Mouse (Mus musculus) lung, postnatal 0 days (tissue): ENCODE results near the gene Apbb1. TPM values are rescaled to one million over a fixed set of nuclear protein-coding genes. Genes with fewer than 3 reads are reported as not detected.

Experiments used
- ATAC-seq: fragments of 200-750 bp; cut with Nextera tagmentation; 2 replicates; pipeline ENCODE4 v1.8.0; 2017; ENCODE audit warnings: moderate library complexity
- DNase-seq: peaks from one replicate; pipeline ENCODE4 v3.0.0-alpha.2; 2016; ENCODE audit warnings: low spot score
- H3K27ac ChIP-seq: fragments of 300-500 bp; sonication (generic); 2 replicates; pipeline ENCODE4 v1.5.1; 2014; ENCODE audit warnings: antibody characterized with exemption, mild to moderate bottlenecking, low read length, mixed read lengths
- H3K27me3 ChIP-seq: fragments of 300-500 bp; sonication (generic); replicated peaks from 2 replicates; pipeline ENCODE4 v1.6.1; 2014; ENCODE audit warnings: low read length, mixed read lengths; ENCODE audit not compliant: insufficient read depth
- H3K36me3 ChIP-seq: fragments of 300-500 bp; sonication (generic); 2 replicates; pipeline ENCODE4 v1.6.1; 2014; ENCODE audit warnings: low read length, mixed read lengths; ENCODE audit not compliant: insufficient read depth
- H3K4me1 ChIP-seq: fragments of 300-500 bp; sonication (generic); 2 replicates; pipeline ENCODE4 v1.6.1; 2014; ENCODE audit warnings: antibody characterized with exemption, low read depth, low read length, mixed read lengths; ENCODE audit not compliant: insufficient read depth
- H3K4me2 ChIP-seq: fragments of 300-500 bp; sonication (generic); replicated peaks from 2 replicates; pipeline ENCODE4 v1.6.1; 2014; ENCODE audit warnings: low read depth, mild to moderate bottlenecking, low read length, moderate library complexity, mixed read lengths
- H3K4me3 ChIP-seq: fragments of 300-500 bp; sonication (generic); 2 replicates; pipeline ENCODE4 v1.5.1; 2014; ENCODE audit warnings: low read depth, low read length
- H3K9ac ChIP-seq: fragments of 300-500 bp; sonication (generic); replicated peaks from 2 replicates; pipeline ENCODE4 v1.6.1; 2014; ENCODE audit warnings: low read depth, mild to moderate bottlenecking
- H3K9me3 ChIP-seq: fragments of 300-500 bp; sonication (generic); 2 replicates; pipeline ENCODE4 v1.6.1; 2016; ENCODE audit warnings: low read length, mixed read lengths
- CTCF ChIP-seq: IDR thresholded peaks from 2 replicates; pipeline ENCODE4 v1.5.1; 2016; ENCODE audit warnings: antibody characterized with exemption, mild to moderate bottlenecking
- EP300 ChIP-seq: IDR thresholded peaks from 2 replicates; pipeline ENCODE4 v1.6.1; 2016; ENCODE audit warnings: antibody characterized with exemption, mild to moderate bottlenecking, control low read depth
- WGBS: fragments of 180-500 bp; shearing (Covaris S2); extraction: QIAGEN DNeasy Blood & Tissue Kit; methylation state at CpG from one replicate; pipeline ENCODE4 v1.1.7; 2014; 5-methylcytosine and 5-hydroxymethylcytosine counted together
- polyA plus RNA-seq: library from polyadenylated mRNA; unstranded; fragments of >200 nt; fragmentation: Nextera tagmentation; extraction: Ambion mirVana; gene quantifications from 2 replicates; pipeline ENCODE4 v1.2.1, GENCODE M21; 2015

Apbb1 gene
- polyA plus RNA-seq, 1 experiment from 2014 or later: 77.6 TPM

DNA sequence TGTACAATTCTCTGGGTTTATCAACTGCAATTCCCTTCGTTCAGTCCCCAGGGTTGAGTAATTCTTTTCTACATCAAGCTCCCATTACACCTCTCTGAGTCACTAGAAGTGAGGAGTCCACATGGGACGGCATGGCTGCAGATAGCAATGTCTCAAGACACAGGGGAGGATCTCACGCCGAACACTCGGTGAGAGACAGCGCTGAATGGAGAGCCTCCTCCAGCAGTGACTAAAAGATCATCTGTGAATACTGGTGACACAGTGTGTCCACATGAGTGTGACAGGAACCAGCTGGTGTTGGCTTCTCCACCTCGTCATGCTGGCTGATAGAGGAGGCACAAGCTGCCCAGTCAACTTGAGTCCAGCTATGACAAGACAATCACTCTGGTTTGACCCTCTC lies 33.5 kb downstream of the Apbb1 start:
- WGBS: 49% methylated on average over 7 of the region's 7 CpGs
- ATAC-seq: peak; percentile 62

DNA sequence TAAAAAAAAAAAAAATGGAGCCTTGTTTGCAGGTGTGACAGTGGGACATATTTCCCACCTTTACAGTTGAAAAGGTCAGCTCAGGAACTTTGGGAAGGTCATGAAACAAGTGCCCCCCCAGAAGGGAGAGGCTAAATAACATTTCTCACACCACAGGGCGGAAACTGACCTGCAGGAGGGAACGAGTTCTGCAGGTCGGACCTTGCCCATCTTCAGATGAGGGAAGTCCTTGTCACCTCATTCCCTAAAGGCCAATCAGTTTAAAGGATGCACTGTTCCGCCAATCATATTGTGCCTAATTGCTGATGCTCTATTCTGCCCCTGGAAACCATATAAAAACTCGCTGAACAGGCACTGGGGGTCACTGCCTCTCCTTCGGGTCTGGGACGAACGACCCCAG lies 35.5 kb downstream of the Apbb1 start:
- H3K9ac ChIP-seq: no peak overlapping the region
- DNase-seq (no peak), ATAC-seq (no peak)
- no peaks in the 10 kb centered on the region for H3K9me3 ChIP-seq
- TF ChIP-seq EP300 (no peak), CTCF (no peak)
- no peak overlapping the region for H3K4me2 ChIP-seq
- H3K27me3 ChIP-seq: no peaks in the 10 kb centered on the region
- no peak overlapping the region for H3K27ac ChIP-seq
- no peak overlapping the region for H3K4me3 ChIP-seq
- H3K36me3 ChIP-seq: no peaks in the 10 kb centered on the region
- H3K4me1 ChIP-seq: no peaks in the 10 kb centered on the region
- 66% methylated on average over 8 of the region's 8 CpGs for WGBS

More for the DNA sequence above, 33.5 kb downstream of the Apbb1 start:
- DNase-seq: peak; percentile 23
- Histone ChIP-seq H3K4me2 (no peak overlapping the region), H3K9me3 (no peaks in the 10 kb centered on the region), H3K27me3 (no peaks in the 10 kb centered on the region), H3K4me3 (no peak overlapping the region), H3K36me3 (no peaks in the 10 kb centered on the region), H3K4me1 (no peaks in the 10 kb centered on the region), H3K27ac (no peak overlapping the region), H3K9ac (no peak overlapping the region)
- no peak for TF ChIP-seq CTCF
- no peak for TF ChIP-seq EP300

DNA sequence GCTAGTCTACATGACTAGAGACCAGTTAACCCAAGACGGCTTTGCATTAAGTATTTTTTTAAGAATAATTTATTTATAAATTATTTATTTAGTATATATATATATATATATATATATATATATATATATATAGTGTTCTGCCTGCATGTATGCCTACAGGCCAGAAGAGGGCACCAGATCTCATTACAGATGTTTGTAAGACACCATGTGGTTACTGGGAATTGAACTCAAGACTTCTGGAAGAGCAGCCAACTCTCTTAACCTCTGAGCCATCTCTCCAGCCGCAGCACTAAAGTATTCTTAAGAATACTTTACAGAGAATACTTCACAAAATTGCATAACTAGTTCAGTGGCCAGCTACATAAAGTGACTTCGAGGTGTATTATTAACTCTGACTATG lies 47.3 kb downstream of the Apbb1 start:
- TF ChIP-seq CTCF: peak; percentile 54
- no peak for TF ChIP-seq EP300
- Histone ChIP-seq H3K9ac (no peak overlapping the region), H3K27me3 (no peaks in the 10 kb centered on the region), H3K4me2 (no peak overlapping the region), H3K4me3 (no peak overlapping the region), H3K27ac (no peak overlapping the region), H3K36me3 (no peaks in the 10 kb centered on the region), H3K4me1 (no peaks in the 10 kb centered on the region), H3K9me3 (no peaks in the 10 kb centered on the region)
- ATAC-seq (peak; percentile 32; the same call in 1 of the 2 replicates), DNase-seq (peak; percentile 59)
- 58% methylated on average over 3 of the region's 3 CpGs for WGBS

DNA sequence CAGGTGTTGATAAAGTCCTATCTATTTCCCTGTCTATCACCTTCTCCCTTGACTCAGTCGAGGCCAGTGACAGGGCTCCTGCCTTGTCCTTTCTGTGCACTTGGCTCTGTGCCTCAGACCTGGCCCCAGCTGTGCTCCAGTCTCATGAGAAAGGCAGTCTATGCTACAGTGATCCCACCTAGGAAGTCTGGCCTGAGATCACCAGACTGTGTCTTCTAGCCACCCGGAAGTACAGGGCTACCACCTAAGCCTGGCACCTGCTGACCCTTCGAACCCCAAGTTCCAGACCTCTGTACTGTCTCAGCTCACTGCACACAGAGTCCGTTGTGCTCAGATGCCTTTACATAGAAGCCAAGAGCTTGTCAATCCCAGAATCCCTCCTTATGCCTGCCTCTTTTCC lies 53.4 kb downstream of the Apbb1 start:
- TF ChIP-seq EP300 (no peak), CTCF (no peak)
- Histone ChIP-seq H3K36me3 (no peaks in the 10 kb centered on the region), H3K27me3 (no peaks in the 10 kb centered on the region), H3K27ac (no peak overlapping the region), H3K4me2 (no peak overlapping the region), H3K4me3 (no peak overlapping the region), H3K9me3 (no peaks in the 10 kb centered on the region), H3K9ac (no peak overlapping the region), H3K4me1 (no peaks in the 10 kb centered on the region)
- ATAC-seq: no peak
- WGBS: 69% methylated on average over 4 of the region's 4 CpGs
- no peak for DNase-seq

DNA sequence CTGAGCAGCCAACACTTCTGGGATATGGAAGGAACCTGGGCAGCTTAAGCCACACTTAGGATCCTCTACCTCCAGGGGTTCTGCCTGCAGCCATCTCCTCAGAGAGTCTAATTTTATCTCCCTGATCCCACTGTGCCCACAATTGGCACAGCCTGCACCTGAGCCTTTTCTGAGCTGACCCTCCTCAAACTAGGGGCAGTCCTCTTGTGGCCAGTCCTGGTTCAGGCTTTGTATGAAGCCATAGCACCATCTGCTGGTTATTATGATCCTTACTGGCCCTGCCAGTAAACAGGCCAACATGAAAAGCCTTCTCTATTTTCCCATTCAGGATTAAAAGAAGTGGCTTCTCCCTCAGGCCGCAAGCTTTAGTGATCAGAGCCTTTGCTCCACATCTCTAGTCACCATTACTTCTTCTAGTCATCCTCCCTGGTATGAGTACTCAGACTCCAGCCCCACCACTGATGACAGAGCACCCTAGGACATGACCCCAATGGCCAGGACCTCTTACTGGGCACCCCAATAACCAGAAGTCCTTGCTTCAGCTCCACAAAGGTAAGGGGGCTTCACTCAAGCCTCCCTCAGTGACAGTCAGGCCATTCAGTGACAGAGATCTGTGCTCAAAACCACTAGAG lies 54.0 kb downstream of the Apbb1 start:
- Histone ChIP-seq H3K4me3 (no peak overlapping the region), H3K27ac (no peak overlapping the region), H3K9ac (no peak overlapping the region), H3K9me3 (no peaks in the 10 kb centered on the region), H3K4me2 (no peak overlapping the region), H3K36me3 (no peaks in the 10 kb centered on the region), H3K4me1 (no peaks in the 10 kb centered on the region), H3K27me3 (no peaks in the 10 kb centered on the region)
- ATAC-seq: peak; percentile 62
- DNase-seq: peak; percentile 60
- TF ChIP-seq CTCF (peak; percentile 80), EP300 (no peak)
- WGBS: 60% methylated on average over 1 of the region's 1 CpGs

DNA sequence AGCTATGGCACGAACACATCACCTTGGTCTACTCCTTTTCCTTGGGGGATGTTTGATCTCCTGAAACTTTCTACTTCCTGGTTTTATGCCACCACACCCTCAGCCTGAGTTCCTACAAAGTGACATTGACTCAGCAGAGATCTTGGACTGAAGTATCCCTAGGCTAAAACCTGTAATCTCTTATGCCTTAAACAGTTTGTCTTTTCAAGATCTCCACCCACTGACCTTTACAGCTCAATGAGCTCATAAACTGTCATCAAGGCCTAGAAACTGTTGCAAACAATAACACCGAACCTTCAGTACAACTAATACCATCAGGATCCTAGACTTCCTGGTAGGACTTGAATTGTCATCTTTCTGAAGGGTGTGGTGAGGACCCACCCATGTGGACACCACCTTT lies 57.2 kb downstream of the Apbb1 start:
- DNase-seq (no peak), ATAC-seq (no peak)
- Histone ChIP-seq H3K9ac (no peak overlapping the region), H3K27me3 (no peaks in the 10 kb centered on the region), H3K4me3 (no peak overlapping the region), H3K27ac (no peak overlapping the region), H3K4me1 (no peaks in the 10 kb centered on the region), H3K4me2 (no peak overlapping the region), H3K9me3 (no peaks in the 10 kb centered on the region), H3K36me3 (no peaks in the 10 kb centered on the region)
- 76% methylated on average over 2 of the region's 2 CpGs for WGBS
- no peak for TF ChIP-seq CTCF
- TF ChIP-seq EP300: no peak

DNA sequence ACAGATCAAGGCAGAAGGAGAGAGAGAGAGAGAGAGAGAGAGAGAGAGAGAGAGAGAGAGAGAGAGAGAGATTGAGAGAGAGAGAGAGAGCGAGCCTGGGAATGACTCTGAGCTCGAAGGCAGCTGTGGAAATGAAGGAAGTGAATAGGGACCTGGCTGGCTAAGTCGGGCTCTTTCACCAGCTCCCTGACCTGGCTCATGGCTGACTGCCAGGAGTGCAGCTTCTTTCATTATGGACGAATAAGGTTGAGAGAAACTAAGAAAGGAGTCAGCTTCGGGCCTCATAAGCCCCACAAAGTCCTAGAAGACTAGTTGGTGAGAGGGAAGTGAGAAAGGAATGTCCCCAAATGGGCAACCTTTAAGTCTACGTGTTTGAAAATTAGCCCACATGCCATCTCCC lies 61.3 kb downstream of the Apbb1 start:
- ATAC-seq (no peak), DNase-seq (no peak)
- H3K4me1 ChIP-seq: no peaks in the 10 kb centered on the region
- H3K4me3 ChIP-seq: no peak overlapping the region
- no peak overlapping the region for H3K27ac ChIP-seq
- no peak overlapping the region for H3K9ac ChIP-seq
- H3K36me3 ChIP-seq: no peaks in the 10 kb centered on the region
- no peak overlapping the region for H3K4me2 ChIP-seq
- no peaks in the 10 kb centered on the region for H3K9me3 ChIP-seq
- no peaks in the 10 kb centered on the region for H3K27me3 ChIP-seq
- no peak for TF ChIP-seq EP300
- WGBS: 20% methylated on average over 6 of the region's 6 CpGs
